Mouse (Mus musculus) neutrophil, adult 59 days (primary cell): ENCODE results near the gene Aimp2. TPM values are rescaled to one million over a fixed set of nuclear protein-coding genes. Genes with fewer than 3 reads are reported as not detected.

ENCODE experiments used
- total RNA-seq, 2 experiments: library from RNA; stranded (reverse); gene quantifications; 1 replicate in 1 of 2; 2 replicates in 1 of 2; pipeline ENCODE4 v1.2.4; 2023

Aimp2 gene
- 10 to 100 TPM; 11.3 to 12.9 TPM for total RNA-seq

GRCm38 (mm10) chr5:143909417-143910400 lies at the start of gene Aimp2, which contains the start of gene Pms2:
TSS of gene Aimp2 (minus strand) at chr5:143909847.
TSS of gene Pms2 (plus strand) at chr5:143909964.

DNA sequence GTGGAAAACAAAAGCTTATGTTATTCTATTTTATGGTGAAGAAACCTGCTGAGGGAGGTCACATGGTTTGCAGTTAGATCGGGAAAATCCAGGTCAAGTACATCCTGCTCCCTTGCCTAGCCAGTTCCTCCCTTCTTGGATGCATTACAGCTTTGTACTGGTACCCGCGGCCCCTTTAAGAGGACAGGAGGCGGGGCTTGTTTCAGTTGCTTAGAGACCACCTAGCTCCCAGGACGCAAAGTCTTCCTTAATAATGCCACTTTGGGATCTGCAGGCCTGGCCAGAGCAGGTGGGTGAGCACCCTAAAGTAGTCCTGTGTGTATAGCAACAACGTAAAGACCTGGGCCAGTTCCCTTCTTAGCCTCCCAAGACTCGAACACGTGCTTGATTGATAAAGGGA lies 23.2 kb upstream of the Aimp2 start, which contains the start of gene Rsph10b:
TSS of gene Rsph10b (plus strand) at position 205 of the 400 bp plus-strand sequence.

GRCm38 (mm10) chr5:143927875-143928274 lies 18.2 kb upstream of the Aimp2 start, which contains the start of gene Gm42421:
TSS of gene Gm42421 (plus strand) at chr5:143928175.

DNA sequence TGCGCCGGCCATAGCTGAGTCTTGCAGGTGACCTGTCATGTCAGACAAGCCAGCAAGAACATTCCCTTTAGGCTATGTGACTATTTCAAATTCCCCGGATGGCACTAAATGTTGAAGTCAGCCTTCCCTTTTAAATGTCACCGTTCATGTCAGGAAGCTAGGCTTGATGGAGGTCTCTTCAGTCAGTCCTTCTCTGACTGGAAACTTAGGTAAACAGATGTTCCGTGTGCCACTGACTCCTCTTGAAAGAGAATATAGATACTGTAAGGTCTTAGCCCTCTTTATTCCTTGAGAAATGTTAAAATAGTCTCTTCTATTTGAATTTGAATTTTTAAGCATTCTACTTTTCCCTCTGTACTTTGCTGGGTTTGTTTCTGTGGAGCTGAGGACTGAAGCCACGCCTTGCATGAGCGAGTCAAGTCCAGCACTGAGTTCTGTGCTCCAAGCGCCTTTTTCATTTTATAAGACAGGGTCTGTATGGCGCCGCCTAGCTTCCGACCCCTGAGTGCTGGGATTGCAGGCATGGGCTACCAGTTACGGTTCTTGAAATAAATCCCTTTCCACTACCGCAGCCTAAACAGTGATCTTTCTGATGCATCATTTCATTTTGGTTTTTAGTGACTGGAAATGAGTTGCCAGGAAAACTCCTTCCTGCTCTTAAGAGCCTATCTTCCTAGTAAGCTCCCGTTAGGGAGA lies 11.9 kb downstream of the Aimp2 start, which contains the start of gene Ankrd61:
TSS of gene Ankrd61 (minus strand) at position 51 of the 696 bp plus-strand sequence.

Other genes starting within 250 kb of the Aimp2 start
- gene Usp42, start 177.6 kb downstream of the Aimp2 start, total RNA-seq: 10 to 100 TPM; 16.2 to 21.3 TPM
- gene Eif2ak1, start 92.1 kb downstream of the Aimp2 start, total RNA-seq: 10 to 100 TPM; 45.6 to 49.0 TPM
- not detected for gene Ankrd61, start 12.2 kb downstream of the Aimp2 start, total RNA-seq
- 10 to 100 TPM; 10.9 to 14.4 TPM for gene Pms2, start 117 bp upstream of the Aimp2 start, total RNA-seq
- under 1 TPM in 1 of 2 experiments, not detected in 1; 0.56 TPM for gene Gm42421, start 18.3 kb upstream of the Aimp2 start, total RNA-seq
- under 1 TPM in 1 of 2 experiments, not detected in 1; 0.13 TPM for gene Rsph10b, start 23.2 kb upstream of the Aimp2 start, total RNA-seq
- gene Ccz1, start 105.0 kb upstream of the Aimp2 start, total RNA-seq: 10 to 100 TPM; 44.6 to 52.1 TPM
- gene Ocm, start 116.8 kb upstream of the Aimp2 start, total RNA-seq: not detected
- gene Lmtk2, start 190.6 kb upstream of the Aimp2 start, total RNA-seq: 10 to 100 TPM; 63.6 to 67.2 TPM